Mouse (Mus musculus): ENCODE measurements at regions not wholly inside any gene's neighbourhood (a gene's known extent, or its start where the extent isn't known, plus 50 kb on each side); places are given as distances from the start of the nearest gene placed in this dataset.

- no peak for TF ChIP-seq CTCF (IDR thresholded peaks at IDR 0.05; ENCODE audit: insufficient read depth, low read depth, low read length)
- TF ChIP-seq POLR2A (IDR thresholded peaks at IDR 0.05; ENCODE audit: insufficient read depth, low read depth, low read length): no peak
These were observed 94.4 kb upstream of the Atp6ap2 start for GRCm38 (mm10) chrX:12493216-12493615.

Measured in olfactory bulb, adult 2 months (tissue).